Mouse (Mus musculus) inflammation-experienced regulatory T-cells (primary cell): ENCODE measurements around the gene Ctr9. TPM values are rescaled to one million over a fixed set of nuclear protein-coding genes. Genes with fewer than 3 reads are reported as not detected.

Experiments
- polyA plus RNA-seq, 2 experiments: library from polyadenylated mRNA; unstranded; fragments of 100-300 nt; shearing (Covaris generic); gene quantifications; one replicate each; pipeline ENCODE4 v1.2.1; 2017

The Ctr9 gene
- 10 to 100 TPM; 53.8 to 73.2 TPM for polyA plus RNA-seq

GRCm38 (mm10) chr7:111028281-111029045 is at the start of gene Ctr9:
Gene Ctr9, plus strand, starts transcription at chr7:111028951.

GRCm38 (mm10) chr7:110982053-110982705 is 46.6 kb upstream of the Ctr9 start, which contains the start of gene Mrvi1:
Gene Mrvi1, minus strand, starts transcription at chr7:110982461.

GRCm38 (mm10) chr7:111082822-111083732 is 54.3 kb downstream of the Ctr9 start, which contains the start of gene Eif4g2:
Gene Eif4g2, minus strand, starts transcription at chr7:111083030.

Other genes with a start within 250 kb of the Ctr9 start
- 10 to 100 TPM; 16.6 to 20.1 TPM for gene Rnf141, start 184.5 kb upstream of the Ctr9 start, polyA plus RNA-seq
- gene Lyve1, start 165.7 kb upstream of the Ctr9 start, polyA plus RNA-seq = under 1 TPM in 1 of 2 experiments, not detected in 1; 0.44 TPM
- gene Mrvi1, start 46.5 kb upstream of the Ctr9 start, polyA plus RNA-seq = 1 to 10 TPM in 1 of 2 experiments, under 1 TPM in 1; 0.59 to 1.4 TPM
- 100 to 1,000 TPM; 725 to 914 TPM for gene Eif4g2, start 54.1 kb downstream of the Ctr9 start, polyA plus RNA-seq